Mouse (Mus musculus): ENCODE measurements at regions not wholly inside any gene's neighbourhood (a gene's known extent, or its start where the extent isn't known, plus 50 kb on each side); places are given as distances from the start of the nearest gene placed in this dataset.

DNA sequence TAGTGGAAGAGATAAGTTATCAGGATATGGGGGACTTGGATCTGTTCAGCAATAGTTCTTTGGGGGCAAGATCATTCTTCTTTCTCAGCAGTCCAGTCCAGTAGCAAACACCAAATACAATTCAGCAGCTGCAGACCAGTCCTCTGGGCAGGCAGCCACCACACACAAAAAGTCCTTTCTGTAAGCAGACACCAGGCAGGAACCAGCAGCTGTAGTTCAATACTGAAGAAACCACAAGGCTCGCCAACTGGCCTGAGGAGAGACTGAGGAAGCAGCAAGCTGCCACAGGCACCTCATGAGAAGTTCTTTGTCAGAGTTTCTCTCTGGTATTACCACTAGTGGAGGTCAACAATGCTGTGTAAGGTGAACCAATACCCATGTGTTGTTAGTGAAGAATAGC, 493.1 kb upstream of the Arid1b start:
- TF ChIP-seq SRF (IDR thresholded peaks at IDR 0.05; ENCODE audit: control insufficient read depth, insufficient read length, low read depth) = no peak
- no peak for TF ChIP-seq TCF3 (IDR thresholded peaks at IDR 0.05; ENCODE audit: insufficient read length, low read depth)
- no peak for TF ChIP-seq USF1 (IDR thresholded peaks at IDR 0.05; ENCODE audit: low read depth)
- no peak for TF ChIP-seq POLR2A (IDR thresholded peaks at IDR 0.05; ENCODE audit: insufficient read length, low read depth)
- TF ChIP-seq MYOD1 (IDR thresholded peaks at IDR 0.05; ENCODE audit: control insufficient read depth in 1 of 3, insufficient read length in 2 of 3, low read depth in 2 of 3) = peak; percentile 11 to 78 (median 52)
- TF ChIP-seq CEBPB (IDR thresholded peaks at IDR 0.05; ENCODE audit: insufficient read depth, poor library complexity, severe bottlenecking) = no peak
- TF ChIP-seq MYOG (IDR thresholded peaks at IDR 0.05; ENCODE audit: control insufficient read depth in 1 of 3, insufficient read depth in 1 of 3, insufficient read length in 2 of 3, low read depth in 2 of 3) = peak in 2 of 3 experiments; percentile 77 to 91
- no peak for TF ChIP-seq POLR2AphosphoS2 (IDR thresholded peaks at IDR 0.05; ENCODE audit: insufficient read length, low read depth)
- TF ChIP-seq REST (IDR thresholded peaks at IDR 0.05; ENCODE audit: insufficient read depth, insufficient read length) = no peak
- no peak for TF ChIP-seq E2F4 (IDR thresholded peaks at IDR 0.05; ENCODE audit: insufficient read depth)
- TF ChIP-seq TCF12 (IDR thresholded peaks at IDR 0.05; ENCODE audit: insufficient read depth, poor library complexity, severe bottlenecking) = peak; percentile 73
- no peak for TF ChIP-seq MAX (IDR thresholded peaks at IDR 0.05; ENCODE audit: low read depth)

DNA sequence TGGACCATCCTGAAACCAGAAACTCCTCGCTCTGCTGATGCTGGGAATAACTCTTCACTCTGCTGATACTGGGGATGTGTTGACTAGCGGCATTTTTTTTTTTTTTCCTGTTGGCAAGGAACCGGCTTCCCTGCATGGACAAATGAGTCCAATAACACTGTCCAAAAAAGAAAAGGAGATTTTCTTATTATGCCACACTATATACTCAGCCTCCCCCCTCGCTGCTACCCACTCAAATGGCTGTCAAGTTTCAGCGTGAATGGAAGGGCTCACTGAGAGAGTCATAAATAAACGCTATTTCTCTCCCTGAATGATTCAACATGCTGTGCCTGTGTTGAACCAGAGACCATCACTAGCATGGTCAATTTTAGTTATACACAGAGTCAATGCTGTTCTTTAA, 489.2 kb upstream of the Arid1b start:
- H3K79me2 ChIP-seq (ENCODE audit: control insufficient read depth, insufficient read depth) = no peaks in the 10 kb centered on the region
- TF ChIP-seq TCF12 (IDR thresholded peaks at IDR 0.05; ENCODE audit: insufficient read depth, poor library complexity, severe bottlenecking) (no peak), TCF3 (IDR thresholded peaks at IDR 0.05; ENCODE audit: insufficient read length, low read depth) (no peak), POLR2AphosphoS2 (IDR thresholded peaks at IDR 0.05; ENCODE audit: insufficient read length, low read depth) (no peak), REST (IDR thresholded peaks at IDR 0.05; ENCODE audit: insufficient read depth, insufficient read length) (no peak)
- no peaks in the 10 kb centered on the region for H3K27me3 ChIP-seq (ENCODE audit: control insufficient read depth, insufficient read depth, insufficient read length)
- no peak overlapping the region for H3K4me3 ChIP-seq
- no peak overlapping the region for H3ac ChIP-seq (ENCODE audit: control insufficient read depth, insufficient read length)
- no peak overlapping the region for H3K4me2 ChIP-seq (ENCODE audit: low read depth)
- H3K36me3 ChIP-seq (ENCODE audit: control insufficient read depth, insufficient read depth) = no peaks in the 10 kb centered on the region

More for the DNA sequence above, 493.1 kb upstream of the Arid1b start:
- Histone ChIP-seq H3ac (ENCODE audit: control insufficient read depth, insufficient read length) (no peak overlapping the region), H3K27me3 (ENCODE audit: control insufficient read depth, insufficient read depth, insufficient read length) (no peaks in the 10 kb centered on the region), H3K79me2 (ENCODE audit: control insufficient read depth, insufficient read depth) (no peaks in the 10 kb centered on the region), H3K4me3 (no peak overlapping the region), H3K36me3 (ENCODE audit: control insufficient read depth, insufficient read depth) (no peaks in the 10 kb centered on the region), H3K4me2 (ENCODE audit: low read depth) (no peak overlapping the region)

DNA sequence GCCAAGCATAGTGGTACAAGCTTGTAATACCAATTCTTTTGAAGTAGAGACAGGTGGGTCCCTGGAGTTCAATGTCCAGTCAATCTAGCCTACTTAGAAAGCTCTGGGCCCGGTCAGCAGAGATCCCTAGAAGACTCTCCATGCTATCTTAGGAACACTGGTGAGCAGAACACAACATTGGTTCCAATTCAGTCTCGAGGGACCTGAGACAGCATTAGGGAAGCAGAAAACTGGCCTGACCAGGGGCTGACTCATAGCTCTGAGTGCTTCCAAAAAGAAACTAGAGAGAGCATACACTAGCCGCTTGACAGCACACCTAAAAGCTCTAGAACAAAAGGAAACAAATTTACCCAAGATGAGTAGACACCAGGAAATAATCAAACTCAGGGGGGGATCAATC, 484.6 kb upstream of the Arid1b start:
- no peak for TF ChIP-seq TCF12 (IDR thresholded peaks at IDR 0.05; ENCODE audit: insufficient read depth, poor library complexity, severe bottlenecking)
- no peak for TF ChIP-seq MYOG (IDR thresholded peaks at IDR 0.05; ENCODE audit: control insufficient read depth in 1 of 3, insufficient read depth in 1 of 3, insufficient read length in 2 of 3, low read depth in 2 of 3)
- TF ChIP-seq SRF (IDR thresholded peaks at IDR 0.05; ENCODE audit: control insufficient read depth, insufficient read length, low read depth) = no peak
- TF ChIP-seq REST (IDR thresholded peaks at IDR 0.05; ENCODE audit: insufficient read depth, insufficient read length) = no peak
- no peak for TF ChIP-seq TCF3 (IDR thresholded peaks at IDR 0.05; ENCODE audit: insufficient read length, low read depth)
- no peak for TF ChIP-seq E2F4 (IDR thresholded peaks at IDR 0.05; ENCODE audit: insufficient read depth)
- no peak for TF ChIP-seq POLR2A (IDR thresholded peaks at IDR 0.05; ENCODE audit: insufficient read length, low read depth)
- no peak for TF ChIP-seq CEBPB (IDR thresholded peaks at IDR 0.05; ENCODE audit: insufficient read depth, poor library complexity, severe bottlenecking)
- no peak for TF ChIP-seq MAX (IDR thresholded peaks at IDR 0.05; ENCODE audit: low read depth)
- TF ChIP-seq USF1 (IDR thresholded peaks at IDR 0.05; ENCODE audit: low read depth) = no peak
- TF ChIP-seq MYOD1 (IDR thresholded peaks at IDR 0.05; ENCODE audit: control insufficient read depth in 1 of 3, insufficient read length in 2 of 3, low read depth in 2 of 3) = no peak
- no peak for TF ChIP-seq POLR2AphosphoS2 (IDR thresholded peaks at IDR 0.05; ENCODE audit: insufficient read length, low read depth)
- H3K4me3 ChIP-seq = no peak overlapping the region
- H3K79me2 ChIP-seq (ENCODE audit: control insufficient read depth, insufficient read depth) = no peaks in the 10 kb centered on the region

DNA sequence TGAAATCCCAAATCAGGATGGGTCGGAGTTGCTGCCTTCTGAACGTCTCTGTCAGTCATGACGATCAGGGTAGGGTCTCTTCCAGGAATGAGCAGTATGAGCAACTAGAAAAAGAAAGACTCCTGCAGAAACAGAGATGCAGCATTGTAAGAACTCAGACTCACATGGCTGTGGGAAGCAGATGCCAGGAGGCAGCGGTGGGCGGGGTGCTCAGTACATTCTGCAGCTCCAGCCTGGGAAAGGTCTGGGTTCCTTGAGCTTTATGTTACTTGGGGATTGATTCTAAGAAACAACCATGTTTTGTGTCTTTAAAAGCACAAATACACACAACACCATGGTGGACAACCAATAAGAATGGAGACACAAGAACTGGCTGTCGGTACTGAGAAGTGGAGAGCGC, 478.0 kb upstream of the Arid1b start:
- no peaks in the 10 kb centered on the region for H3K79me2 ChIP-seq (ENCODE audit: control insufficient read depth, insufficient read depth)
- H3K36me3 ChIP-seq (ENCODE audit: control insufficient read depth, insufficient read depth) = no peaks in the 10 kb centered on the region
- no peak overlapping the region for H3K4me2 ChIP-seq (ENCODE audit: low read depth)
- no peaks in the 10 kb centered on the region for H3K27me3 ChIP-seq (ENCODE audit: control insufficient read depth, insufficient read depth, insufficient read length)
- H3ac ChIP-seq (ENCODE audit: control insufficient read depth, insufficient read length) = no peak overlapping the region
- H3K4me3 ChIP-seq = no peak overlapping the region
- TF ChIP-seq REST (IDR thresholded peaks at IDR 0.05; ENCODE audit: insufficient read depth, insufficient read length) (no peak), CEBPB (IDR thresholded peaks at IDR 0.05; ENCODE audit: insufficient read depth, poor library complexity, severe bottlenecking) (no peak), SRF (IDR thresholded peaks at IDR 0.05; ENCODE audit: control insufficient read depth, insufficient read length, low read depth) (no peak), MAX (IDR thresholded peaks at IDR 0.05; ENCODE audit: low read depth) (no peak), MYOG (IDR thresholded peaks at IDR 0.05; ENCODE audit: control insufficient read depth in 1 of 3, insufficient read depth in 1 of 3, insufficient read length in 2 of 3, low read depth in 2 of 3) (no peak), TCF3 (IDR thresholded peaks at IDR 0.05; ENCODE audit: insufficient read length, low read depth) (no peak), MYOD1 (IDR thresholded peaks at IDR 0.05; ENCODE audit: control insufficient read depth in 1 of 3, insufficient read length in 2 of 3, low read depth in 2 of 3) (no peak), POLR2AphosphoS2 (IDR thresholded peaks at IDR 0.05; ENCODE audit: insufficient read length, low read depth) (no peak), POLR2A (IDR thresholded peaks at IDR 0.05; ENCODE audit: insufficient read length, low read depth) (no peak), TCF12 (IDR thresholded peaks at IDR 0.05; ENCODE audit: insufficient read depth, poor library complexity, severe bottlenecking) (no peak), USF1 (IDR thresholded peaks at IDR 0.05; ENCODE audit: low read depth) (no peak), E2F4 (IDR thresholded peaks at IDR 0.05; ENCODE audit: insufficient read depth) (no peak)

More for the DNA sequence above, 484.6 kb upstream of the Arid1b start:
- Histone ChIP-seq H3K27me3 (ENCODE audit: control insufficient read depth, insufficient read depth, insufficient read length) (no peaks in the 10 kb centered on the region), H3ac (ENCODE audit: control insufficient read depth, insufficient read length) (no peak overlapping the region), H3K36me3 (ENCODE audit: control insufficient read depth, insufficient read depth) (no peaks in the 10 kb centered on the region), H3K4me2 (ENCODE audit: low read depth) (no peak overlapping the region)

DNA sequence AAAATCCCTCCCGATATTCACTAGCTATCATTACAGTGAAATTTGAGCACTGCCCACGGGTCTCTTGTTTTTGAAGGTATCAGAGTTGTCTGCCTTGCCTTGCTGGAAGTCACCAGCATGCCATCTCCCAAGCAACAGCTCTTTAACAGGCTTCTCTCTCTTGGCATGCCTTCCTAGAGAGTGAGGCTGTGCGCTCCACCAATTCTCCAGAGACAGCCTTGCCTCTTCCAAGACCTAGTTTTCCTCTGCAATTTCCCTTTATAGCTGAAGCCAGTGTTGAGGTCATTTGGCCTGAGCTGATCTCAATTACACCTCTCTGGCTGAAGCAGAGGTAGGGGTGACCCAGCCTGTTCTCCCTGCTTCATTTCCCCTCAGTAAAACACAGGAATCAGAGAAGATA, 477.3 kb upstream of the Arid1b start:
- Histone ChIP-seq H3ac (ENCODE audit: control insufficient read depth, insufficient read length) (no peak overlapping the region), H3K27me3 (ENCODE audit: control insufficient read depth, insufficient read depth, insufficient read length) (no peaks in the 10 kb centered on the region), H3K4me3 (no peak overlapping the region), H3K4me2 (ENCODE audit: low read depth) (no peak overlapping the region), H3K36me3 (ENCODE audit: control insufficient read depth, insufficient read depth) (no peaks in the 10 kb centered on the region), H3K79me2 (ENCODE audit: control insufficient read depth, insufficient read depth) (no peaks in the 10 kb centered on the region)
- TF ChIP-seq POLR2AphosphoS2 (IDR thresholded peaks at IDR 0.05; ENCODE audit: insufficient read length, low read depth) = no peak
- no peak for TF ChIP-seq REST (IDR thresholded peaks at IDR 0.05; ENCODE audit: insufficient read depth, insufficient read length)
- TF ChIP-seq E2F4 (IDR thresholded peaks at IDR 0.05; ENCODE audit: insufficient read depth) = no peak
- no peak for TF ChIP-seq CEBPB (IDR thresholded peaks at IDR 0.05; ENCODE audit: insufficient read depth, poor library complexity, severe bottlenecking)
- TF ChIP-seq MYOG (IDR thresholded peaks at IDR 0.05; ENCODE audit: control insufficient read depth in 1 of 3, insufficient read depth in 1 of 3, insufficient read length in 2 of 3, low read depth in 2 of 3) = no peak
- TF ChIP-seq SRF (IDR thresholded peaks at IDR 0.05; ENCODE audit: control insufficient read depth, insufficient read length, low read depth) = no peak
- TF ChIP-seq TCF3 (IDR thresholded peaks at IDR 0.05; ENCODE audit: insufficient read length, low read depth) = no peak
- no peak for TF ChIP-seq MAX (IDR thresholded peaks at IDR 0.05; ENCODE audit: low read depth)
- no peak for TF ChIP-seq MYOD1 (IDR thresholded peaks at IDR 0.05; ENCODE audit: control insufficient read depth in 1 of 3, insufficient read length in 2 of 3, low read depth in 2 of 3)
- TF ChIP-seq POLR2A (IDR thresholded peaks at IDR 0.05; ENCODE audit: insufficient read length, low read depth) = no peak
- no peak for TF ChIP-seq USF1 (IDR thresholded peaks at IDR 0.05; ENCODE audit: low read depth)
- no peak for TF ChIP-seq TCF12 (IDR thresholded peaks at IDR 0.05; ENCODE audit: insufficient read depth, poor library complexity, severe bottlenecking)
